Mouse (Mus musculus): ENCODE measurements around the gene Zfp366. TPM values are rescaled to one million over a fixed set of nuclear protein-coding genes. Genes with fewer than 3 reads are reported as not detected.

Zfp366 gene
- total and polyA plus RNA-seq, 2 experiments from 2014 or later = 0.82 to 5.6 TPM

DNA sequence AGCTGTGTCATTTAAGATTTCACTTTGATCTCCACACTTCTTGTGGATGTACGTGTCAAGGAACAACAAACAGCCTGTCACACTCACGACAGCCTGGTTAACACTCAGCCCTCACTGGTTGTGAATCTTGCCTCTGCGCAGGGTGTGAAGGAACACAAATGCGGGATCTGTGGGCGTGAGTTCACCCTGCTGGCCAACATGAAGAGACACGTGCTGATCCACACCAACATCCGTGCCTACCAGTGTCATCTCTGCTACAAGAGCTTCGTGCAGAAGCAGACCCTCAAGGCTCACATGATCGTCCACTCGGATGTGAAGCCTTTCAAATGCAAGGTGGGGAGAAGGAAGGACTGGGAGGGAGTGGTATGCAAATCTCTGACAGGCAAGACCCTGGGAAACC, 49.3 kb downstream of the Zfp366 start:
- 83% methylated on average over 10 of the region's 10 CpGs for WGBS
- H3K9ac ChIP-seq (replicated peaks; ENCODE audit: low read depth, low read length) = no peak overlapping the region
- TF ChIP-seq EP300 (IDR thresholded peaks at IDR 0.05; ENCODE audit: low read depth) (no peak), CTCF (IDR thresholded peaks at IDR 0.05; ENCODE audit: low read depth) (no peak)
- no peaks in the 10 kb centered on the region for H3K27me3 ChIP-seq (ENCODE audit: control insufficient read depth, insufficient read depth, low read length)
- H3K27ac ChIP-seq (ENCODE audit: low read depth) = no peak overlapping the region
- no peak overlapping the region for H3K4me2 ChIP-seq (ENCODE audit: low read depth, low read length)
- DNase-seq (ENCODE audit: low spot score) = no peak
- no peaks in the 10 kb centered on the region for H3K36me3 ChIP-seq (replicated peaks; ENCODE audit: control insufficient read depth, insufficient read depth, low read length)
- ATAC-seq (ENCODE audit: insufficient read depth, low read depth) = no peak
- no peak overlapping the region for H3K4me3 ChIP-seq (ENCODE audit: low read depth, low read length)
- H3K9me3 ChIP-seq (replicated peaks; ENCODE audit: control insufficient read depth, low read length) = no peaks in the 10 kb centered on the region
- peaks cover 45% of the 10 kb centered on the region for H3K4me1 ChIP-seq (ENCODE audit: control insufficient read depth, insufficient read depth)

DNA sequence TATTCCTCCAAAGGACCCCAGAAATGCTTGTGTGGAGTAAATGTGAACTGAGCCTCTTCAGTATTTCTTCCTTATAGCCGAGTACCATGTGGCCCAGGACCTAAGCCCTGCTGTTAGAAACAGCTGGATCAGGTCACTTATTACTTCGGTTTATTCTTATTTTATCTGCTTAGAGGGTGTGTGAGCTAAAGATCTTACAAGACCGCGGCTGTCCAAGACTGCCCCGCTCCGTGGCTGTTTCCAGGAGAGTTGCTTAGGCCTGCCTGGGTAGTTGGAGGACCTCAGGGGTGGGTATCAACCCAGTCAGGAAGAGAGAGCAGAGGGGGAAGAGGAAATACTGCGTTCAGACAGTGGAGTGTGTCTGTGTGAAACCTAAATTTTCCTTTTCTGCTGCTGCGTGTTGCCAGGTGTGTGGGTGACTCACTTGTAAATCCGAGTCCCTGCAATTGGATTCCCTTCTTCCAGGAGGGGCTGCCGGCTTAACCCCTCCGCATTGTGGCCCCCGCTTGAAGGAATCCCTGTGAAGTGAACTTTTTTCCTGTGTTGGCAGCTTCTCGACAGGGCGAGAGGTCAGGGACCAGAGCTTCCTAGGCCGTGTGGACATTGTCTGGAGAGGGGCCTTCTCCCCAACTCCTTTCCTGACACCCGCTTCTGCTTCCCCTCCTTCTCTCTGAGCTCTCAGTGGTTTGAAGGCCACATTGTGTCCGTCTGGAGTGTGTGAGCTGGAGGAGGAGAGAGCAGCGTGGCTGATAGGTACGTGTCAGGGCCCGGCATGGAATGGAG, 51.0 kb downstream of the Zfp366 start:
- 66% methylated on average over 20 of the region's 20 CpGs for WGBS
- TF ChIP-seq EP300 (IDR thresholded peaks at IDR 0.05; ENCODE audit: low read depth) (no peak), CTCF (IDR thresholded peaks at IDR 0.05; ENCODE audit: low read depth) (no peak)
- no peak overlapping the region for H3K4me3 ChIP-seq (ENCODE audit: low read depth, low read length)
- no peak overlapping the region for H3K9ac ChIP-seq (replicated peaks; ENCODE audit: low read depth, low read length)
- H3K9me3 ChIP-seq (replicated peaks; ENCODE audit: control insufficient read depth, low read length) = no peaks in the 10 kb centered on the region
- ATAC-seq (ENCODE audit: insufficient read depth, low read depth) (no peak), DNase-seq (ENCODE audit: low spot score) (no peak)
- no peaks in the 10 kb centered on the region for H3K36me3 ChIP-seq (replicated peaks; ENCODE audit: control insufficient read depth, insufficient read depth, low read length)
- no peak overlapping the region for H3K4me2 ChIP-seq (ENCODE audit: low read depth, low read length)
- H3K4me1 ChIP-seq (ENCODE audit: control insufficient read depth, insufficient read depth) = peaks cover 44% of the 10 kb centered on the region
- H3K27me3 ChIP-seq (ENCODE audit: control insufficient read depth, insufficient read depth, low read length) = no peaks in the 10 kb centered on the region
- peak overlapping the region; percentile 86 for H3K27ac ChIP-seq (ENCODE audit: low read depth)

DNA sequence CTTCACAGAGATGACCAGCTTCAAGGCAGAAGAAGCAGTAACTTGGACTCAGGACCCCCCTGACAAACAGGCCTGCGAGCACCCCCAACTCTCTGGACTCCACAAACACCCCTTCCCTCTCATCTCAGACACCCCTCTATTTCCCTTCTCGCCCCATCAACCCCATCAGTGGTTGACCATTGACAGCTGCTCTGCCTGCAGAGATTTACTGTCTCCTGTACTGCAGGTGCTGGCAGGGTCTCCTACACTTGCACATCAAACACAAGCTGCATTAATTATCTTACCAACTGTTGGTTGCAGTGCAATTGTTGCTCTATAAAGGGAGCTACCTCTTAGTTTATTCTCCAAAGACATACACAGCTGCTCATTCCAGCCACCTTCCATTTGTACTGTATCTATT, 51.6 kb downstream of the Zfp366 start:
- Histone ChIP-seq H3K4me2 (ENCODE audit: low read depth, low read length) (no peak overlapping the region), H3K4me1 (ENCODE audit: control insufficient read depth, insufficient read depth) (peaks cover 42% of the 10 kb centered on the region), H3K36me3 (replicated peaks; ENCODE audit: control insufficient read depth, insufficient read depth, low read length) (no peaks in the 10 kb centered on the region), H3K9me3 (replicated peaks; ENCODE audit: control insufficient read depth, low read length) (no peaks in the 10 kb centered on the region), H3K9ac (replicated peaks; ENCODE audit: low read depth, low read length) (no peak overlapping the region), H3K27ac (ENCODE audit: low read depth) (peak overlapping the region; percentile 86), H3K27me3 (ENCODE audit: control insufficient read depth, insufficient read depth, low read length) (no peaks in the 10 kb centered on the region), H3K4me3 (ENCODE audit: low read depth, low read length) (no peak overlapping the region)
- TF ChIP-seq CTCF (IDR thresholded peaks at IDR 0.05; ENCODE audit: low read depth) = no peak
- no peak for TF ChIP-seq EP300 (IDR thresholded peaks at IDR 0.05; ENCODE audit: low read depth)
- no peak for DNase-seq (ENCODE audit: low spot score)
- ATAC-seq (ENCODE audit: insufficient read depth, low read depth) = no peak
- WGBS = 82% methylated on average over 2 of the region's 2 CpGs

DNA sequence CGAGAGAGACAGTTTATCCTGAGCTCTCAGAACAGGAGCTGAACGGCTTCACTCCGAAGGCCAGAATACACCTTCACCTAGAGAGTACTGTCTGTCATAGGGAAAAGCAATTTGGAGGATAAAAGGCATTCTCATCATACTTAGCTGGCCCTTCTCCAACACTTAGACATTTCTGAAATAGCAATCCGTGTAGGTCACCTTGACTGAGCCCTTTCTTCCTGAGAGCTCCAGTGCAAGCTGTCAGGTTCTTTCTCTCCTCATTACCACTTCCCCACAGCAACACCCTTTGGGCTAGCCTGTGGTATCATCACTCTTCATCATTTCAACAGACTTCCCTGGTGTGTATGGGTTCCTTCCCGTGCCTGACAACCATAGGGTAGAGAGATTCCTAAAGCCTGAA, 52.5 kb downstream of the Zfp366 start:
- ATAC-seq (ENCODE audit: insufficient read depth, low read depth) = no peak
- H3K27me3 ChIP-seq (ENCODE audit: control insufficient read depth, insufficient read depth, low read length) = no peaks in the 10 kb centered on the region
- no peaks in the 10 kb centered on the region for H3K36me3 ChIP-seq (replicated peaks; ENCODE audit: control insufficient read depth, insufficient read depth, low read length)
- H3K9ac ChIP-seq (replicated peaks; ENCODE audit: low read depth, low read length) = no peak overlapping the region
- no peak overlapping the region for H3K4me2 ChIP-seq (ENCODE audit: low read depth, low read length)
- H3K4me3 ChIP-seq (ENCODE audit: low read depth, low read length) = no peak overlapping the region
- H3K9me3 ChIP-seq (replicated peaks; ENCODE audit: control insufficient read depth, low read length) = no peaks in the 10 kb centered on the region
- H3K27ac ChIP-seq (ENCODE audit: low read depth) = peak overlapping the region; percentile 86
- TF ChIP-seq EP300 (IDR thresholded peaks at IDR 0.05; ENCODE audit: low read depth) = no peak
- no peak for TF ChIP-seq CTCF (IDR thresholded peaks at IDR 0.05; ENCODE audit: low read depth)
- DNase-seq (ENCODE audit: low spot score) = no peak
- H3K4me1 ChIP-seq (ENCODE audit: control insufficient read depth, insufficient read depth) = peaks cover 42% of the 10 kb centered on the region
- 31% methylated on average over 5 of the region's 5 CpGs for WGBS

GRCm38 (mm10) chr13:99237841-99238216, 53.2 kb downstream of the Zfp366 start:
- Histone ChIP-seq H3K4me3 (ENCODE audit: low read depth, low read length) (no peak overlapping the region), H3K36me3 (replicated peaks; ENCODE audit: control insufficient read depth, insufficient read depth, low read length) (no peaks in the 10 kb centered on the region), H3K9me3 (replicated peaks; ENCODE audit: control insufficient read depth, low read length) (no peaks in the 10 kb centered on the region), H3K9ac (replicated peaks; ENCODE audit: low read depth, low read length) (no peak overlapping the region), H3K27ac (ENCODE audit: low read depth) (peak overlapping the region; percentile 86), H3K4me2 (ENCODE audit: low read depth, low read length) (peak overlapping the region; percentile 8; the same call in 1 of the 2 replicates), H3K4me1 (ENCODE audit: control insufficient read depth, insufficient read depth) (peaks cover 42% of the 10 kb centered on the region), H3K27me3 (ENCODE audit: control insufficient read depth, insufficient read depth, low read length) (no peaks in the 10 kb centered on the region)
- WGBS = 52% methylated on average over 1 of the region's 1 CpGs
- TF ChIP-seq EP300 (IDR thresholded peaks at IDR 0.05; ENCODE audit: low read depth) (no peak), CTCF (IDR thresholded peaks at IDR 0.05; ENCODE audit: low read depth) (no peak)
- no peak for DNase-seq (ENCODE audit: low spot score)
- no peak for ATAC-seq (ENCODE audit: insufficient read depth, low read depth)
